Mouse (Mus musculus): ENCODE measurements around the gene Per2.

Per2 gene

DNA sequence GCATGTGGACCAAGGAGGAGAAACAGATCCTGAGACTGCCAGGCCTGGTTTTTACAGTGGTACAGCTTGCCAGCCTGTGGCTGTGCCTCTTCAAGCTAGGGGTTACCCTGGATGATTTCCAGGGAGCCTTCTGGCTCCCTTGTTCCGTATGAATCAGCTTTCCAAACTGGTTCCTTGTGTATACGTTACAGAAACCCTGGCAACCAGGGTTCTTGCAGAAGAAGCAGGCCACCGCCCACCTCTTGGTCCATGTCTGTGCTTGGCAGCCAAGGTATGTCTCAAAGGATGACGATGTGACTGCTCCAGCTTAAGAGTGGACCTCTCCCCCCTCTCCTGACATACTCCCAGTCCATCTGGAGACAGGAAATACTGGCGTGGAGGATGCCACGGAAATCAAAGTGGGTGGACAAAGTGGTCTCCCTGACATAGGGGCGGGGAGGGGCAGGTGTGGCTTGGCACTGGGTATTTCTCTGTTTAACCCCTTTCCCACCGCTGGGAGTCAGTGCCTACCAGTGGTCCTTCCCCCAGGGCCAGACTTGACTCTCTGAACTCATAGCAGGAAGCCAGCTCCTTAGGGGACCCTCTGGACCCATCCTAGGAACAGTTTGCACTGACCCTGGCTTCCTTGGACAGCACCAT is 782 bp downstream of the Per2 start:
- DNase-seq = peak; percentile 59 to 63

DNA sequence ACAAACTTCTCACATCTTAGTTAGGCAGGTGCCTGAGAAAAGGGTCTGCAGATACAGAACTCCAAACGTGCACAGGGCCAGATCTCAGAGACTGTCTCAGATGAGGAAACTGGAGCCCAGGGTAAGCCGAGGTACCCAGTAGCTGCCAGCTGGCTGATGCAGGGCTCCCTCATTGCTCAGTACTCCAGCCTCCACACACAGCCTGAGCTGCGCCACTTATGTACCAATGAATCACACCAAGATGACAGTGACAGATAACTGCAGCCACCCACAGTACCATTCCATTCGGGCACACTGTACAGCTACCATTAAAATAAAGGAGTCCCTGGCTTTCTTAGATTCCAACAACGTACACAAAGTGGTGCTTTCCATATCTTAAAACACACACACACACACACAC is 1.4 kb downstream of the Per2 start:
- no peak for DNase-seq

DNA sequence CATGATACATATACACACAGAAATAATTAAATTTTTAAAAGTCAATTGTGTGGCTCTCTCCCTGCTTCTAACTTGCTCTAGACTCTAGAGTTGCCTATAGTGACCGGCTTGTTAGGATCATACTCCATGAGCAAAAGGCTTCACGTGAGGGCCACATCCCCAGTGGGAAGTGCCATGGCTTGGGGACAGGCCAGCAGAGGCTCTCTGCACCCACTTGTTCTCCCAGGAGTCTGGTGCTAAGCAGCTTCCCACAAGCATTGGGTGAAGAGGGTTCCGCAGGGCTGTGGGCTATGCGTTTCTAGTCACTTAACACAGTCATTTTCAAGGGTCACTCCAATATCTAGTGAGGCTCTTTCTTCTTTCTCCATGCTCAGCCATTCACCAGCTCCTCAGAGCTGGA is 2.0 kb downstream of the Per2 start:
- no peak for DNase-seq

DNA sequence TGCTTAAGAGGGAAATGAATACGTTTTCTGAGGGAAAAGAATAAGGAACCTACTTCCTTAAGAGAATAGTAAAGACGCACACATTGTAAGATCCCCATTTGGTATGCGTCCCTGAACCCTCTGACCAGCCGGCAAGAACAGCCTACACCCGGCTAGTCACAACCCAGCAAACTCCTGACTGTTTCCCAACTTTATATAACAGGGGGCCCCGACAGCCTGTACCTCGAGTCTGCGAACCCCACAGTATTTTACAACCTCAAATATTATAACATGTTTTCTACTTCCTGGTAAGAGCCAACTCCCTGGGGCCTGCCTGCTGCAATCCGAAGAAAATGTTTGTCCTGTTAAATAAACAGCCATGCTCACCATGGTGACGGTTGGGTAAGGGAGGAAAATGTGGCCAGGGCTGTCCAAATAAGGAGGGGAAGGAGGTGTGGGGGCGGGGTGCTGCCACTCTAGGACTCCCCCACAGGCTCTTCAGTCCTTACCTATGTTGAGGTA is 2.8 kb downstream of the Per2 start:
- DNase-seq = peak; percentile 77 to 84

DNA sequence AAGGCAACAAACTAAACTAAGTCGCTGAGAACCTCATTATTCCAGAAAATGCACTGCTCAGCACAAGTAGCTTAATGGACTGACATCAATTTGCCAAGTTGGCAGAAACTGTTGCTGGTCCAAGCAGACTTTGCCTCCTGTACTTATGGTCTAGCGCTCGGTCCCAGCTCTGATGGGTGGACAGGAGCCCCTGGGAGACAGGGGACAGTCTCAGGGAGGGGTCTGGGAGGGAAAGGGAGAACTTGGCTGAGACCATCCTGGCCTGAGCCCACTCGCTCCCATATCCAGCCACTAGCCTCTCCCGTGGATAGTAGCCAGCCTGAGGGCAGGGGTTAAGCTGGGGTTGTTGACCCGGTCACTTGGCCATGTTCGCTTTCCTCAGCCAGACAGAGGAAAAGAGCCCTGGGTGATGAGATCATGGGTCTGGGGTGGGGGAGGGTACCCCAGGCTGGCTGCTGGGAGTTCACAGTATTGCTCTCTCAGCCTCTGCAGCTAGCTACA is 3.4 kb downstream of the Per2 start:
- peak; percentile 90 to 93 for DNase-seq

DNA sequence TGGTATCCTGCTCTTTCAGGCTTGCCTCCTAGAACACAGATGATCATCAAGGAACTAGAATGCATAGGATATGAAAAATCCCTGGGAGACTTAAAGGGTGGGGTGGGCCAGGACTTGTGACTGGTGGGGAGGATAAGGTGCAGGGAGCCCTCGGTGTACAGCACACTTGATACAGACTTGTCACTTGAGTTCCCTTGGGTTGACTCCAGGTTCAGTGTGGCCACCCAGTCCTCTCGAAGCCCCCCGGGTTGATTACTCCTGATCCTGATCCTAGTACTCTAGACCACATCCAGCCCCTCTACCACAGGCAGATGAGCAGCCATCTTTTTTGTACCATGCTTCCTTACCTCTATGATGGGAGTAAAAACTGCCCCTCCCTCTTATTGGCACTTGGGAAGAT is 4.2 kb downstream of the Per2 start:
- DNase-seq = no peak

DNA sequence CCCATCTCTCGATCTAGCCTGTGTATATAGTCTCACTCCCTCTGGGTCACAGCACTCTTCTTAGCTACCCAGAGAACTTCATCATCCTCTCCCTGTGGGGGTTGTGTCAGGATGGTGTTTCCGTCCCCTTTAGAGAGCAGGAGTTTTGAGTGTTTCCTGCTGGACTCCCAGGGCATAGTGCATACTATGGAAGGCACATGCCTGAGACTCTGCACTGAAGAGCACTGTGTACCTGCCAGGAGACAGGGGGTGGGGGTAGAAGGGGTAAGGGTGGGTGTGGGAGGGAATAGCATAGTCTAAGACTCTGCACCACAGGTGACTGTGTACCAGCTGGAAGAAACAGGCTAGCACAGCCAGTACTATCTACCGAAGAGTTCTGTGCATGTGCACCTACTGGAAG is 4.8 kb downstream of the Per2 start:
- peak; percentile 56 to 73 for DNase-seq

DNA sequence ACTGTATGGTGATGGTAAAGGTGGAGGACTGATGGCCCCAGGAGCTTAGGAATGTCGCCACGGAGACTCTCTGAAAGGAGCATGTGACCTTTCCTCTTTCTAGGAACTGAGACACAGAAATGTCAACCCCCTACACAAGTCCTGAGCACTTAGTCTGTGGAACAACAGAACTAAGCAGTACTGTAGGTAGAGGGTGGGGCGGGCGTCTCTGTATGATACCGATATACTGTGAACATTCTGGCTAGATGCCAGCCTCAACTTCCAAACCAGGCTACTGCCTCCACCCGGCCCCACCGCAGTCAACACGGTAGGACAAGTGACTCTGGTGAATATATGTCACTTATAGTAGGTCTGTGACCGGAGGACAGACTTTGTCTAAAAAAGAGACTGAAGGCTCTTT is 5.2 kb downstream of the Per2 start:
- DNase-seq = no peak

DNA sequence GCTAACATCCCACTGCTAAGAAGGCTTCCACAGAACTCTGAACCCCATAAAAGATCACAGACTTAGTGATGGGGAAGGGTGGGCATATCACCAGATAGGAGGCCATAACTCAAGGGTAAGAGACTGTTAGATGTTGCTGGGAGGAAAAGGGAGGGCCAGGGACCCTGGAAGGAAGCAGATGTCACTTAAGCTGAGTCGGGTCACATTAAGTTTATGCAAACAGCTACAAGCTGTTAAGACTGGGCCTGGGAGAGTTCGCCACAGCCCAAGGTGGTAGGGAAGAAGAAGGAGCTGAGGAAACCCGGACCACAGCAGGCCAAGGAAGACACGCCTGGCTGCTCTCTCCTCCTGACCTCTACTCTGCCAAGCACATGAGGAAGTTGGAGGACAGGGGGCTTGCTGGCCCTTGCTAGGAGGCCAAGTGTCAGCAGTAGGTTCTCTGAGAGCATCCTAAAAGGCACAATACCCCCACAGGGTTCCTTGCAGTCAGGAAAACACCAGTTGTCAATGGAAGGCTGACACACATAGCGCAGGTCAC is 7.5 kb downstream of the Per2 start:
- DNase-seq = peak in 1 of 2 experiments; percentile 62

DNA sequence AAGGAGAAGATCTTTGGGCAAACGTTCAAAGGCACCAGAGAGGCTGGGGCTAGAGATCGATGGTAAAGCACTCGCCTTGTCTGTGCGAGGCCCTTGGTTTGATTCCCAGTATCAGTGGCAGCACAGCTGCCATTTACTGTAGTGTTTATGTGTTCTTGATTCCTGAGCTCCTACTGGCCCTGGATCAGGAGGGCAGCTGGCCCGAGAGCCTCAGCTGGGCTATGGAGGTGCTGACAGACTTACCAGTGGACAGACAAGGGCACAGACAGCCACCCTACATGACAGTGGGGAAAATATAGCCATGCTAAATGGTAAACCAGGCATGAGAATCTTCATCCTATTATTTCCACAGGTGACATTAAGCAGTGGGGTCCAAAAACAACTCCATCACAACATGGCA is 8.3 kb downstream of the Per2 start:
- DNase-seq = no peak

DNA sequence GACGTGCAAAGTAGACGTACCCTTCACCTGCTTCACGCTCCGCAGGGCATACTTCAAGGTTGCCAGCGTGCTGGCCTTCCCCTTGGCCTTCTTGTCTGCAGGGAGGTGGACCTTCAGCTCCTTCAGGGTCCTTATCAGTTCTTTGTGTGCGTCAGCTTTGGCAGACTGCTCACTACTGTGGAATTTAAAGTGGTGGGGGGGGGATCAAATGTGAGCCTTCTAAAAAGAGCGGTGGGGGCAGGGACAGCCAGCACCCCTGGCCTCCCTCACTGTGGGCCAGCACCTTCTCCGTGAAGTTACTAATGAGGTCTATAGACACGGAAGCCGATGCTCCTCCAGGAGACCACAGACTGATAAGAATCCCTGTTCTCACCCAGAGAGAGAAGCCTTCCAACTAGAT is 10.4 kb downstream of the Per2 start:
- no peak for DNase-seq

DNA sequence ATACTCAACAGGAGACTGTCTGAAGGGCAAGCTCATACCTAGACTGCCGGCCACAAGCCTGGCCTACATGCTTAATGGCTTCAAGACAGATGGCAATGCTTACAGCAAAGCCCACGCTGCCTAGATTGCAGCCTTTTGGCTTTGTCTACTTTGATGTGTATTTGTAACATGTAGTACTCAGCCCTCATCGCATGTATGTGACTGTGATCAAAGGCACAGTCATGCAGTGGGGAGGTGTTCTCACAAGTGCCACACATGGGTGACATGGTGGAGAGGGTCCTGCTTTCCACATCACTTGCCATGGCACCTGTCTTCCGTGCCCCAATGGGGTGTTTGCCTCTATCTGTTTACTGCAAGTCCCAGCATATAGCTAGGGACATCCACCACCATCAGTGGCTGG is 12.6 kb downstream of the Per2 start:
- DNase-seq = no peak

DNA sequence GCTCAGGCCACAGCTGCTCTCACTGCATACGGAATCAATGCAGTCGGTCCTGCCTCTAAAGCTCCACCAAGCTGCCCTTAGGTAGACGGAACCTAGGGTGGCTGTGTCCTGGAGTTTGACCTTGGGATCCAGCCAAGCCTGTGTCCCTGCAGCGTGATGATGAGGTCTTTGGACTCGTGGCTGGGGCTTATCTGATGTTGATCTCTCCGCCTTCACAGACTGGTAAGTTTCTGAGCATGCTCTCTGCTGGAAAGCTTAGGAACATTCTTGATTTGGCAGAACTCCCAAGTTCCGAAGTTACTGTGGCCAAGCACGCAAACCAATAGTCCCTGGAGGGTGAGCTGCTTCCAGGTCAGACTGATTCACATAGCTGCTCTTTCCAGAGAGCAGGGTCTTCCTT is 13.1 kb downstream of the Per2 start:
- DNase-seq = peak; percentile 92 to 97

DNA sequence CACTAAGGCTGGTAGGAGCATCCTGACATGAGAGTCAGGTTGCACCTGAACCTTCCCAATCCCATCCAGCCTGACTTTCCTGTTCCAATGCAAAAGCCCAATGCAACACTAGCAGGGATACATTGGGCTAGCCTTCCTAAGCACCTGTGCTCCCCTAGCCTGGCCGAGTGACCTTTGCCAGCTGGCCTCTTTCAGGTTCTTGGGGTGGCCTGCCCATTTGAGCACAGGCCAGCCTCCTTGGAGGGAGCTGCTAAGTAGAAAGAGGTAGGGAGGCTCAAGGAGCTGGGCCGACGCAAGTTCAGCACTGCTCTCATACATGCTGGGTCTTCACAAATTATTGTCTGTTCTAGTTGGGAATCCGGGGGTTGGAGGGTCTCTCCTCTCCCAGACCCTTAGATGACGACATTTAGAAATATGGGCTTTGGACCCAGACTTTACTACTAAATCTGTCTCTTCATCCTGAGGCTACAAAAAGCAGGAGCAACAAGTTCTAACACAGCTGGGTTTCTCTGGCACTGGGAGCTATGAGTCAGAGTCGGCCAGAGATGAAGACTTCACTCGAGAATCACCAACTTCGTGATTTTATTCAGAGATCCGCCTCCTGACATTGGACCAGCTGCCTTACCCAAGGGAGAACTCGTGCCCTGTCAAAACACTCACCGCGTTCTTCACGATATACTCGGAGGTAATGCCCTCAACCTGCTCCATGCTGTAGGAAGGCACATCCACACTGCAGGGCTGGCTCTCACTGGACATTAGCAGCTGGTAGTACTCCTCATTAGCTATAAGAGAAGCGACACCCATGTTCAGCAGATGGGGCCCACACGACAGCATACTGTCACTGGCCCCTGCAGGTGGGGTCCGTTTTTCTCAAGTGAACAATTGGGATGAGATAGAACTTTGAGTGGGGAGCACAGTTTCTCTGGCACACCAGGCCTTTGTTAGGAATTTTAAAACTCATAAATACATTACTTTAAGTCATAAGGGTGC is 14.0 kb downstream of the Per2 start:
- DNase-seq = no peak

DNA sequence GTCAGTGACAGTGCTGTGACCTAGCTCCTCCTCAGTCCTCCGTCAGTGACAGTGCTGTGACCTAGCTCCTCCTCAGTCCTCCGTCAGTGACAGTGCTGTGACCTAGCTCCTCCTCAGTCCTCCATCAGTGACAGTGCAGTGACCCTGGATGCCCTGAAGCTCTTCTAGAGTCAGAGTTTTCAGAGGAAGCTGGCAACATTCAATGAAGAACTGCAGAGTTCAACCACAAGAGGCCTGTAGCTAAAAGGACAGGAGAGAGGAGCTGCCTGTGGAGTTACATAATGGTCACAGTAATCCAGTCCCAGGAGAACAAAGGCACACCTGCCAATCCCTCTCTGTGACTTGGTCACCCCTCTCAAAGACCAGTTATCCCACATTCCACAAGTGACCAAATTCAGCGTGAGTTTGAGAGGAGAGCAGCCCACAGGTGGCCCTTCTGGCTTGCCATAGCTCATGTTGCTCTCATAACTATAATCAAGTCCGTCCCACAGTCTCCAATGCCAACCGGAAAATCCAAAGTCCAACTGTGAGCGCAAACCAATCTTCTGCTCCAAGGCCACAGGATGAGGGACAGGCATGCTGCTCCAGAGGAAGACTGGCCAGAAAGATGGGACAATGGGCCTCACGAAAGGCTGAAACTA is 16.7 kb downstream of the Per2 start:
- peak; percentile 83 to 85 for DNase-seq

DNA sequence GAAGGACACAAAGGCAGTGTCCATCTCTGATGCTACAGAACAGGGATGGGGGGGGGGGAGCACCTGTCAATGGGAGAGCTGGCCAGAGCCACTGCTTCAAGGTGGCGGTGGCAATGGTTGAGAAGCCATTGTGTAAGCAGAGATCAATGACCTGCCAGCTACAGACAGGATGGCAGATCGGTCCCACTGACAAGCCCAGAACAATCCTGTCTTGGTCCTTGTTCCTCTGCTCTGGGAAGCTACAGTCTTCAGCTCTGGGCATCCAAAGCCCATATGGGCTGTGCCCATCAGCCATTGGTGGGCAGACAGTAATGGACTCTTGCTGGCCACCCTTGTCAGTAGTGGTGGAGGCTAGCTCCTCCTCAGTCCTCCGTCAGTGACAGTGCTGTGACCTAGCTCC is 17.3 kb downstream of the Per2 start:
- no peak for DNase-seq

DNA sequence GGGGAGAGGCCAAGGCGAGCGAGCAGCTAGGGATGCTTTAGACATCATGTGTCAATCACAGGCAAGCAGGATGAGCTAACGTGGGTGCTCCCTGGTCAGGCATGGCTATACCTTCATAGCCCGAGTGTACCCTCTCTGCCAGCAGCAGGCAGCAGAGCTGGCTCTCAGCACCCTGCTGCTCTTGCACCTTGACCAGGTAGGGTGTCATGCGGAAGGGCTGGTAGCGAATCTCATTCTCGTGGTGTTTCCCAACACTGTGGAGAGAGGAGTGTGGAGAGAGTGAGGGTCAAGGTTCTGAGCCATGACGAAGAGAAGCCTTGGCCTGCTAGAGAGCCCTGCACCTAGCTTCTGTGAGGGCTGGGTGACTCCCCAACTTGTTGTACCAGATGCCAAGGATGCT is 19.3 kb downstream of the Per2 start:
- peak in 1 of 2 experiments; percentile 66 for DNase-seq

DNA sequence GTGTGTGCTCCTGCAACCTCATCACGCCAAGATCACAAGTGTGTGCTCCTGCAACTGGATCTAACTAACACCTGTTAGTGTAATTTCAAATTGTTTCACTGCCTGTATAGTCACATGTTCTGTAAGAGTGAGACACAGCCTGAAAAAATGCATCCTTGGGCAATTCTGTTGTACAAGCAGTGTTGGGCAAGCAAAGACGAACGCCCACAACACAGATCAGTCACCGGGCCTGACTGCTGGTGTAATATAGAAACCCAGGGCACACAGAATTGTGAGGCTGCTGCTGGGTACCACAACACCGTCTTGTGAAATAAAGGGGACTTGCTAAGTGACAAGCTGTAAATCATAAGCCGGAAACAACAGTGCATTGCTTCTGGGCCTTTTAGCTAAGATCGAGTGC is 21.6 kb downstream of the Per2 start:
- no peak for DNase-seq

DNA sequence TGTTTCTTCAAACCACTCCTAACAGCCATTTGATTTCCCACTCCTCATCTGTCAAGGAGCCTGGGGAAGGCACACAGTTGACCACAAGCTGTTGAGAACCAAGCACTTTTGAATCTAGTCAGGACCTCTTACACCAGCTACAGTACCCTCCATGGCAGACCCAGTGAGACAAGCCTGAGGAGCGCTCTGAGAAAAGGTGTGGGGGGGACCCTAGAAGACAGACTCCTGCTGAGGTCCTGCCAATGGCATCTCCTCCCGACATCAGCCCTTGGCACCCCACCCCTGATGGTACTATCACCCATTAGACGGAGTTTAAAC is 22.1 kb downstream of the Per2 start:
- DNase-seq = no peak

DNA sequence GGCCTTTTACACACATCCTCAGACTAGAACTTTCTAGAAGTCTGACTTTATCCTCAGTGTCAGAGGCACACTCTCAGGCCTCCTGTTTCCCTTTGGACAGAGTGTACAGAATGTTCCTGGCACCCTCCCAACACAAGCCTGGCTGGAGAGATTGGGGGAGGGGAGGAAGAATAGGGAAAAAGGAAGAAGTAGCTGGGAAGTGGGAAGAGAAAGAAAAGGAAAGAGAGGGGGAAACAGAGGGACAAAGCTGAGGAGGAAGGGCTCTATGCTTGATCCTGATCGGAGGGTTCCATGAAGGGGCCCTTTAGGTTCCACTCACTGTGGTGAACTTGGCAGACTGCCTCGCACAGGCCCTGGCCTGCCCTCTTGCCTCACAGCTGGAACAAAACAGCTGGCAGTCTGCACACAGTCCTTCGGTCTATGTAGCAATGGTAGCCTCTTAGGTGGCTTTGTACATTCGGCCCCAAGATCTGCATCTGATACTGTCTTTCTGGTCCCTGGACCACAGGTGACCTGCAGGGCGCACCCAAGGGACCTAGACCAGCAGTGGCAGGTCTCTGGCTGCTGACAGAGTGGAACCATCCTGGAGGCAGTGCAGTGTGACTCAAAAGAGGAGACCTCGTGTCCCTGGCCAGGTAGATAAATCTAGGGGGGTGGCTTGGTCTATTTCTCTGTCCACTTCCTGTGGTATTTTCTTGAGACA is 22.6 kb downstream of the Per2 start:
- DNase-seq = peak; percentile 91 to 96

DNA sequence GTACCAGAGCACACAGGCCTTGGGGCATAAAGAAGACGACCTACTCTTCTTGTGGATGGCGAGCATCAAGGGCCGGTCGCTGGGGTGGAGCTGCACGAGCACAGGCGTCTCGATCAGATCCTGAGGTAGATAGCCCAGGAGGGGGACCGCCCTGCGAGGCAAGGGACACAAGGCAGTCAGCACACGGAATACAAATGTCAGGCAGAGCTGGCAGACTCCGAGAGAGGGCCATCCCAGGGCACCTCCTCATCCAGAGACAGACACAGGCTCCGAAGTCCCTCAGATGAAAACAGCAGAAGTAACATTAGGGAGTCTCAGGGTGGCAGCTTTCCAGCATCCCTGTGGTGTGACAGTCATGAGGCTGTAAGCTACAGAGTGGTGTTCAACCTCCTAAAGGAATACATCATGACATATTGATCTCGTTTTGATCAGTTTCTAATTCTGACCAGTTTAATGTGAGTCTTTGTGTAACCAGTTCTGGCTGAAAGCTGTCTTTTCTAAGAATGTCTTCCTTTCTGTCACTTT is 23.5 kb downstream of the Per2 start:
- no peak for DNase-seq

DNA sequence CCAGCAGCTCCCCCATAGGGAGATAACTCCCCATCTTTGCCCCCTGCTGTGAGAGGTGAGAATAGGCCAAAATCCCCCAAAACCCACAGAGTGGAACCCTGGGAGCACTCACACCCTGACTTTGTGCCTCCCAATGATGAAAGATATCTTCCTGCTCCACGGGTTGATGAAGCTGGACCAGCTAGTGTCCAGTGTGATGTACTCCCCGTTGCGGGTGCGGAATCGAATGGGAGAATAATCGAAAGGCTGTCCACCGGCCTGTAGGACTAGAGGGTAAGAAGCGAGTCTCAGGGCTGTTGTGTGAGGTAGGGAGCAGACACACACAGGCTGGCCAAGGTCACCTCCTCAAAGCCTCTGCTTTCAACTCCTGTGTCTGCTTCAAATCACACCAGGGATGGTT is 24.2 kb downstream of the Per2 start:
- no peak for DNase-seq

All from kidney, postnatal 36 days (tissue).